Mouse (Mus musculus) kidney, adult 2 months (tissue): Measurements from ENCODE around the gene Gls2.

Experiments used
- CTCF ChIP-seq: fragments of 200-500 bp; conservative IDR thresholded peaks from 2 replicates; pipeline ENCODE4 v1.5.1; 2011; ENCODE audit warnings: low read depth, mild to moderate bottlenecking, control low read depth, low read length, moderate library complexity, mixed read lengths; ENCODE audit not compliant: insufficient read depth, insufficient read length
- POLR2A ChIP-seq: fragments of 200-500 bp; IDR thresholded peaks from one replicate; pipeline ENCODE4 v1.6.1; 2011; ENCODE audit warnings: low read depth, low read length, control low read depth

GRCm38 (mm10) chr10:128175996-128176755 is 18.1 kb upstream of the Gls2 start:
- TF ChIP-seq CTCF = no peak
- TF ChIP-seq POLR2A = no peak
